ENCODE assay signal across 13 mouse cellular contexts in the genomic region with DNA sequence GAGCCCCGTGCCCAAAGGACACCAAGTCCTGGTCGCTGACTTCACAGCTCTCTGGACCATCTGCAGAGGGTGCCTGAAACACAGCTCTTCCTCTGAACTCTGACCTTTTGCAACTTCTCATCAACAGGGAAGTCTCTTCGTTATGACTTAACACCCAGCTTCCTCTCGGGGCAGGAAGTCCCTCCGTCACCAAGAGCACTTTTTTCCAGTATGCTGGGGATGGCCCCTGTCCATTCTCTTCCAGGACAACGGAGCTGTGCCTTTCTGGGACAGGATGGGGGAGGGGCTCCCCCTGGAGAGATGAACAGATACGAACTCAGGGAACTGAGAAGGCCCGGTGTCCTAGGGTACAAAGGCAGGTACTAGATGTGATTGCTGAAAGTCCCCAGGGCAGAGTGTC. TPM values are rescaled to one million over a fixed set of nuclear protein-coding genes. Genes with fewer than 3 reads are reported as not detected.
A peak's percentile ranks its signal among the peaks of the same experiment; 100 is the strongest.
DNase-seq lines count a peak whose midpoint lies in the region; TF ChIP-seq lines count a peak whose summit lies in the region.
"Had no signal": no experiment of that assay in that cellular context is flagged by ENCODE, and none has a peak within 500 bp of the region (broad histone marks: within the 10 kb centered on the region; RNA-seq: fewer than 3 reads in every experiment).

No protein-coding gene starts in this region.

- no peak overlapping the region for H3K27ac ChIP-seq in testis, adult 2 months (ENCODE audit: control insufficient read depth, insufficient read depth, low read depth, low read length)
- H3K27ac ChIP-seq: forebrain, embryonic 13.5 days; lung, embryonic 15.5 days had no signal

- TF ChIP-seq POLR2A in testis, adult 2 months (IDR thresholded peaks at IDR 0.05; ENCODE audit: control insufficient read depth, low read depth, low read length): no peak

- no peak for TF ChIP-seq CTCF in testis, adult 2 months (IDR thresholded peaks at IDR 0.05; ENCODE audit: control insufficient read depth, insufficient read depth, insufficient replicate concordance, low read depth, low read length)

- H3K4me3 ChIP-seq in testis, adult 2 months (ENCODE audit: control insufficient read depth, low read depth, low read length): peak overlapping the region; percentile 8
- H3K4me3 ChIP-seq: forebrain, embryonic 13.5 days; lung, embryonic 15.5 days had no signal

- H3K27me3 ChIP-seq in testis, adult 2 months (ENCODE audit: control insufficient read depth, insufficient read depth, low read length): no peaks in the 10 kb centered on the region
- H3K27me3 ChIP-seq: forebrain, embryonic 13.5 days; lung, embryonic 15.5 days had no signal

- H3K4me1 ChIP-seq in testis, adult 2 months (ENCODE audit: control insufficient read depth, insufficient read depth, low read length): peaks cover 26% of the 10 kb centered on the region

- H3K36me3 ChIP-seq in testis, adult 2 months (ENCODE audit: control insufficient read depth, insufficient read depth, low read length): no peaks in the 10 kb centered on the region
- H3K36me3 ChIP-seq: lung, embryonic 15.5 days had no signal

- peak; percentile 48 for DNase-seq in adrenal gland, postnatal 14 days
- DNase-seq in adrenal gland, postnatal 4 days (ENCODE audit: low spot score in 2 of 2): no peak
- DNase-seq in testis, postnatal 14 days (ENCODE audit: low spot score): no peak
- DNase-seq in kidney, postnatal 10 days: peak; percentile 55
- no peak for DNase-seq in layer of hippocampus, adult 18-20 months (ENCODE audit: low spot score in 2 of 2)
- no peak for DNase-seq in gastrocnemius, postnatal 10 days
- no peak for DNase-seq in cerebellum, adult 11-12 months
- DNase-seq: adrenal gland, postnatal 25 days; retina, postnatal 1 day had no signal

RNA-seq across cellular contexts. Expression of a gene that starts 3.8 kb away (rescaled TPM):
- total RNA-seq in adrenal gland, postnatal 14 days (2021): 19.3 and 25.2 TPM in 2 replicates
- 10 to 100 TPM; 22.0 to 25.2 TPM for total RNA-seq in adrenal gland, postnatal 4 days (2021)
- polyA plus RNA-seq in testis, adult 2 months (2012; rRNA removed): 4.1 and 7.9 TPM in 2 replicates
- 10 to 100 TPM; 41.4 to 44.2 TPM for total RNA-seq in layer of hippocampus, adult 18-20 months (2021)
- 1 to 10 TPM; 8.3 to 8.9 TPM for total RNA-seq in gastrocnemius, postnatal 10 days (2021)

RNA-seq across cellular contexts. Expression of a gene that starts 20.6 kb away (rescaled TPM):
- total RNA-seq in adrenal gland, postnatal 14 days (2021): 1.5 and 1.7 TPM in 2 replicates
- total RNA-seq in adrenal gland, postnatal 4 days (2021): 1 to 10 TPM in 1 of 2 experiments, under 1 TPM in 1; 0.93 to 3.8 TPM
- 0.52 and 2.2 TPM in 2 replicates for polyA plus RNA-seq in testis, adult 2 months (2012; rRNA removed)
- total RNA-seq in layer of hippocampus, adult 18-20 months (2021): under 1 TPM in 1 of 2 experiments, not detected in 1; 0.43 TPM
- total RNA-seq in gastrocnemius, postnatal 10 days (2021): not detected
- polyA plus RNA-seq: forebrain, embryonic 13.5 days had no signal

RNA-seq across cellular contexts. Expression of a gene that starts 24.2 kb away (rescaled TPM):
- 29.6 and 90.6 TPM in 2 replicates for total RNA-seq in adrenal gland, postnatal 14 days (2021)
- 10 to 100 TPM; 26.9 to 33.2 TPM for total RNA-seq in adrenal gland, postnatal 4 days (2021)
- polyA plus RNA-seq in testis, adult 2 months (2012; rRNA removed): 2.6 and 5.2 TPM in 2 replicates
- total RNA-seq in layer of hippocampus, adult 18-20 months (2021): 10 to 100 TPM; 27.5 to 37.5 TPM
- total RNA-seq in gastrocnemius, postnatal 10 days (2021): 1 to 10 TPM; 2.2 to 4.3 TPM

RNA-seq across cellular contexts. Expression of a gene that starts 34.9 kb away (rescaled TPM):
- not detected in 2 replicates for total RNA-seq in adrenal gland, postnatal 14 days (2021)
- total RNA-seq in adrenal gland, postnatal 4 days (2021): not detected
- not detected in 2 replicates for polyA plus RNA-seq in testis, adult 2 months (2012; rRNA removed)
- total RNA-seq in layer of hippocampus, adult 18-20 months (2021): not detected
- not detected for total RNA-seq in gastrocnemius, postnatal 10 days (2021)
- total RNA-seq: adrenal gland, postnatal 25 days had no signal
- polyA plus RNA-seq: forebrain, embryonic 13.5 days; heart, embryonic 16.5 days; lung, embryonic 15.5 days had no signal

RNA-seq across cellular contexts. Expression of a gene that starts 36.6 kb away (rescaled TPM):
- 112 and 134 TPM in 2 replicates for total RNA-seq in adrenal gland, postnatal 14 days (2021)
- total RNA-seq in adrenal gland, postnatal 4 days (2021): 100 to 1,000 TPM; 214 to 215 TPM
- 344 and 384 TPM in 2 replicates for polyA plus RNA-seq in testis, adult 2 months (2012; rRNA removed)
- 100 to 1,000 TPM; 186 to 193 TPM for total RNA-seq in layer of hippocampus, adult 18-20 months (2021)
- total RNA-seq in gastrocnemius, postnatal 10 days (2021): 10 to 100 TPM; 40.9 to 53.7 TPM

Comparison
In these comparisons a context has a peak if more than half of its experiments do, and no peak if none do; other contexts are left out.
1. DNase-seq: peak in adrenal gland, postnatal 14 days (single experiment) and kidney, postnatal 10 days (single experiment); none in adrenal gland, postnatal 4 days (0 of 2), testis, postnatal 14 days (single experiment), layer of hippocampus, adult 18-20 months (0 of 2), gastrocnemius, postnatal 10 days (single experiment) and cerebellum, adult 11-12 months (single experiment).